Mouse (Mus musculus): ENCODE results near the gene Kdm8.

- TF ChIP-seq CTCF (IDR thresholded peaks at IDR 0.05 in 2 of 3, conservative IDR thresholded peaks at IDR 0.05 in 1 of 3; ENCODE audit: control insufficient read depth in 1 of 3, insufficient read depth in 1 of 3, low read depth in 2 of 3, low read length in 3 of 3, poor library complexity in 1 of 3, severe bottlenecking in 1 of 3) (no peak), KAT2A (conservative IDR thresholded peaks at IDR 0.05; ENCODE audit: low read depth, low read length) (no peak), MAFK (IDR thresholded peaks at IDR 0.05; ENCODE audit: borderline replicate concordance, low read depth, low read length) (no peak), MYC (IDR thresholded peaks at IDR 0.05; ENCODE audit: low read depth, low read length) (no peak), GATA1 (IDR thresholded peaks at IDR 0.05; ENCODE audit: low read depth, low read length) (no peak), EP300 (IDR thresholded peaks at IDR 0.05; ENCODE audit: low read depth in 1 of 2, low read length in 2 of 2) (no peak), ELF1 (IDR thresholded peaks at IDR 0.05; ENCODE audit: low read depth, low read length) (no peak), TCF12 (IDR thresholded peaks at IDR 0.05; ENCODE audit: low read depth, low read length) (no peak), SMC3 (IDR thresholded peaks at IDR 0.05; ENCODE audit: low read depth, low read length) (no peak), ZKSCAN1 (IDR thresholded peaks at IDR 0.05; ENCODE audit: low read depth, low read length) (no peak)
Observed at GRCm38 (mm10) chr7:125421911-125422310, 22.6 kb upstream of the Kdm8 start.

All from MEL (cell line).